Mouse (Mus musculus) urinary bladder, adult 18-20 months (tissue): ENCODE measurements around the gene Supt6.

Experiments used
- DNase-seq, 2 experiments: peaks; one replicate each; pipeline ENCODE4 v3.0.0; 2022; ENCODE audit warnings: low spot score in 2 of 2, mixed read lengths in 2 of 2

Gene Supt6

GRCm38 (mm10) chr11:78182961-78183844 lies 62.6 kb downstream of the Supt6 start, which contains the start of gene Rpl23a:
TSS of gene Rpl23a (minus strand) at chr11:78183584.
- peak; percentile 74 to 84 for DNase-seq

- DNase-seq, result no peak
These were observed 63.3 kb downstream of the Supt6 start for GRCm38 (mm10) chr11:78182450-78182849.

- no peak for DNase-seq
These were observed 63.9 kb downstream of the Supt6 start for GRCm38 (mm10) chr11:78181830-78182357.

- DNase-seq, result no peak
These were observed 65.6 kb downstream of the Supt6 start for GRCm38 (mm10) chr11:78180081-78180761.

GRCm38 (mm10) chr11:78179438-78179999 lies 66.3 kb downstream of the Supt6 start:
- no peak for DNase-seq

GRCm38 (mm10) chr11:78178859-78179437 lies 66.8 kb downstream of the Supt6 start:
- DNase-seq, result no peak

- peak; percentile 92 to 93 for DNase-seq
These were observed 67.6 kb downstream of the Supt6 start for GRCm38 (mm10) chr11:78177903-78178858.

- no peak for DNase-seq
These were observed 68.3 kb downstream of the Supt6 start for GRCm38 (mm10) chr11:78177437-78177836.

GRCm38 (mm10) chr11:78176905-78177331 lies 68.9 kb downstream of the Supt6 start:
- no peak for DNase-seq

GRCm38 (mm10) chr11:78176402-78176862 lies 69.4 kb downstream of the Supt6 start, which contains the start of the genes Nek8 and Tlcd1:
TSS of gene Nek8 (minus strand) at chr11:78176675.
TSS of gene Tlcd1 (plus strand) at chr11:78176711.
- DNase-seq, result peak; percentile 84 to 90

GRCm38 (mm10) chr11:78175771-78176401 lies 69.9 kb downstream of the Supt6 start:
- no peak for DNase-seq

GRCm38 (mm10) chr11:78174506-78174905 lies 71.3 kb downstream of the Supt6 start:
- DNase-seq, result no peak

- DNase-seq, result no peak
These were observed 72.9 kb downstream of the Supt6 start for GRCm38 (mm10) chr11:78172748-78173383.

GRCm38 (mm10) chr11:78172034-78172747 lies 73.6 kb downstream of the Supt6 start:
- DNase-seq, result no peak

- DNase-seq, result no peak
These were observed 74.5 kb downstream of the Supt6 start for GRCm38 (mm10) chr11:78171328-78171727.

GRCm38 (mm10) chr11:78170306-78170705 lies 75.5 kb downstream of the Supt6 start:
- peak in 1 of 2 experiments; percentile 55 for DNase-seq

- no peak for DNase-seq
These were observed 77.0 kb downstream of the Supt6 start for GRCm38 (mm10) chr11:78168541-78169468.
